Mouse (Mus musculus): ENCODE measurements around the gene Gbp6.
"Not testable (repeated sequence)": the region's sequence is repeated elsewhere in the genome, so short reads cannot be mapped to it uniquely, and the experiment has no call there.

The Gbp6 gene

DNA sequence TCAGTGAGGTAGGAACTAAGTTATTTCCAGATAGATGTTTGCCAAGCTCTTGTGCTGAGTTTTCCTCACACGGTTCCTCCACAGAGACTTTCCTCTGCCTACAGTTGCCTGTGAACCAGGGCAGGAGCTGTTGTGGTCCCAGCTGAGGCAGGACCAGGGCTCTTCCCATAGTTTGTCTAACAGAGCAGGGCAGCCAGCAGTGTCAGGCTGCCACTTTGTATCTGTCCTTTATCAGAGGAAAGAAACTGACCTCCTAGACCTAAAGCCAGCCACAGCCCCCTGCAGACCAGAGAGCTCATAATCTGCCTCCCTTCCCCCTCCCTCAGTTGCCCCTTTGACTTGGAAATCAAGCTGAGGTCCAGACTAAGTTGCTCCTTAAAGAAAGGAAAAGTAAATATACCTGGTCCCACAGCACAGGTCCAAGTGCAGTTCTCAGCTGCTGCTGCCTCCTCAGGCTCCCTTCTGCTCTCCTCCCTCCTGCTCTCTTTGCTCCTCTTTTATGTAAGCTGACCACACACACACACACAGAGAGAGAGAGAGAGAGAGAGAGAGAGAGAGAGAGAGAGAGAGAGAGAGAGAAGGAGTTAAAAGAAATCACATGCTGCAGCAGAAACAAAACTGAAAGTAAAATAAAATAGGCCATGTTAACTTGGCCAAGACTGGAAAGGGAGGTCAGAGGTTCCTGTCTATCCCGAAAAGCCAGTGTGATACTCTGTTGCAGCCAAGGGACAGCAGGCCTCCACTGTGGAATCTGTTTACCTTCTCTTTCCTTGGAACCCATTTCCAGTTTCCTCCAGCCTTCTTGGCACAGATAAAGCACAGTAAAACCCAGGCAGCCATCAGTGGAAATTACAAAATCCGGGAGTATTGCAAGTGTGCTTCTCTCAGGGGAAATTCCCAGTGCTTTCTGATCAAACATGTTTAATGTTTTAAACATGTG is at the start of gene Gbp6, which contains the start of gene Gm43302:
Gene Gbp6, minus strand, starts transcription at position 473 of the 940 bp plus-strand sequence.
Gene Gm43302, minus strand, starts transcription at position 470 of the 940 bp plus-strand sequence.
- DNase-seq: peak; percentile 85

DNA sequence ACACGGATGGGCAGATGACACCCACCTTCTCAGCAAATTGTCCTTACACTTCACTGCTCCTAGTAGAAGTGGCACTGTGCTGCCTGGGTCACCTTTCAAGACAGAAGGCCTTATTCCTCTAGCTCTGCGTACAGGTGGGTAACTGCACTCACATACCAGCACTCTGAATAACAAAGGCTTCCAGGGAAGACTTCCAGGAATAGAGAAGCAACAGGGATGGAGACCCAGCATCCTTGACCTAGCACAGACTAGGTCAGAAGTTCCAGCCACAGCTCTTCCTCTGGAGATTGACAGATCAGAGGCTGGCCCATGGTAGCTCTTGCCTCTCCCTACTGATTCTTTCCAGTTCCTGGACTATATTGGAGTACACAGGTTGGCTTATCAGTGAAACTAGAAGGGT is 47.8 kb upstream of the Gbp6 start:
- DNase-seq: no peak

DNA sequence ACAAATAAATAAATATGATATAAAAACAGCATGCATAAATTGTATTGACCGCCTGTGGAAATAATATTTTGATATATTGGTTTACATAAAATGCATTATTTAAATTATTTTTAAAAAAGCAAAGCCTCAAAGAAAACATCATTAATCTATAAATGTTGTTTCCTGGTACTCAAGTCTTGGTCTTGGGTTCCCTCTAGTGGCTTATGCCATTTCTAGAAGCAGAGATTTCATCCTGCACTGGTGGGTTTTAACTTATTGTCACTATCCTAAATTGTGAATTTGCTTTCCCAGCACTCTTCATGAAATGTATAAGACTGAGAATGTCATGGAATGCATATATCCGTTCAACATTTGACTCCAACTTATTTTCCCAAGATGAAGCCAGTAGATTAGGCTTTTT is 29.0 kb upstream of the Gbp6 start:
- no peak for DNase-seq

DNA sequence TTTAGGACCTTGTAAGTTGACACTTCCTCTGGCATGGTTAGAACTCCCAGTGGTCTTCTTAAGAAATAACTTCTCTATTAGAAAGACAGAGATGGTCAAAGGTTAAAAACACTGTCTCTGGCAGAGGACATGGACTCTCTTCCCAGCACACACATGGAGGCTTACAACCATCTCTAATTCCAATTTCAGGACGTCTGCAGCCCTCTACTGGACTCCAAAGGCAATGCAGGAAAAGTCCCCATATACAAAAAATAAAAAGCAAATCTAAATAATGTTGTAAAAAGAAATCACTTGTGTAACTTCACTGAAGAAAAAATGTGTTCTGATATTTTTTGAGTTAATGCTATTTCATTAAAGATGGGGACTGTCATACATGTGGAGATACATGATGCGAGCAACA is 17.4 kb upstream of the Gbp6 start:
- no peak for DNase-seq

DNA sequence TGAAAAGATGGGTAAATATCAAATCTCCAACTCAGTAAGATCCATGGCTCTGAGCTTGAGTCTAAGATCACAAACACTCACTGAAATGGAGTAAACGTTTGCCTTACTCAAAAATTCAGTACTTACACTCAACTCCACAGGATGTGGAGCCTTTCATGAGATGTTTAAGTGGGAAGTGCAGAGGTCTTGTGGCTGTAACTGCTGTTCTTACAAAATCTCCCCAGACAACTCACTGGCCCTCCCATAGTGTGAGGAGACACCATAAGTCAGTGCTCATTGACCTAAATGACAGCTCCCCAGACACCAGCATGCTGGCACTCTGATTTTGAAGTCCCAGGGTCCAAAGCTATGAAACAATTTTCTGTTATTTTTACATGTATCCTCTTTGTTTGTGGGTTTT is 15.7 kb upstream of the Gbp6 start:
- DNase-seq: not testable (repeated sequence)

DNA sequence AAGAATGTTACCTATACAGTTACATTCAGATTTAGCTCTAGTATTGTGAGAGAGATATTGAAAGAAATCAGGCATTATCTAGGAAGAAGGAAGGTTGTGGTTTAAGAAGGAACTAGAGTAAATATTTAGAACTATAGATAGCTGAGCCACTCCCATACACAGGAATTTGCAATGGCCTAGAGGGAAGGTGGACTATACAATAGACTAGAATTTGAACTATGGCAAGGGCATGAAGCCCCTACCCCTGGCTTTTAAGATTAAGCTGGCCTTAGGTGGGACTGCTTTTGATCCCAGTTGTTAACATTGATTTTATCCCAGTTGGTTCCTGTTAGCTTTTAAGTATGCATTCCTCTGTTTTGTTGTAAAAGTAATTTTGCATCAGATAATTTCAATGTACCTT is 13.4 kb upstream of the Gbp6 start:
- not testable (repeated sequence) for DNase-seq

DNA sequence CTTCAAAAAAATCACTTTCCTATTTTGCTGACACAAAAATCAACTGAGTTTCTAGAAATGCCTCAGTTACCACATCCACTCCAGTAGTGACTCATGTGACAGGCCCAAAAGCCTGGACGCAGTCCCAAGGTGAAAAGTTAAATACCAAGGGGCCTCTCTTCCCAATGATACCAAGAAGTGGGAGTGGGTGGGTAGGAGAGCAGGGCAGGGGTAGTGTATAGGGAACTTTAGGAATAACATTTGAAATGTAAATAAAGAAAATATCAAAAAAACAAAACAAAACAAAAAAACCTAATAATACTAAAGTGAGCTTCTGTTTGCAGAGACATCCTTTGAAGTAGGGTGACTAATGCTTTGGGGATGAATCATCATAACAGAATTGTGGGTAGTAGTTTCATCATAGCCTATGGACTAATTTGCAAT is 12.7 kb upstream of the Gbp6 start:
- DNase-seq: no peak

DNA sequence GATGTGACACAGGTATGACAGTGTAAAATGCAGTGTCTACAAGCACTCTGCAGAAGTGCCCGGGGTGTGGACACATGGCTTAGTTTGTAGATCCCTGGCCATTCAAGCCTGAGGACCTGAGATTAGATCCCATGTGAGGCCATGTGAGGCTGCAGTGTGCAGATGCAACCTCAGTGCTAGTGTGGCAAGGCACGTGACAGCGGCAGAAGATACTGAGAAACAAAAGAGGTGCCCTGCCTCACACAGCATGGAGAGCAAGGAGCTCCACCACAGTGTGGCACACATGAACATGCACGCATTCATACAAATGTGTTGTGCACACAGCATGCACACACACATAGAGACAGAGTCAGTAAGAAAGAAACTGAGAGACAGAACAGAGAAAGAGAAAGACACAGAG is 12.2 kb upstream of the Gbp6 start:
- DNase-seq: not testable (repeated sequence)

DNA sequence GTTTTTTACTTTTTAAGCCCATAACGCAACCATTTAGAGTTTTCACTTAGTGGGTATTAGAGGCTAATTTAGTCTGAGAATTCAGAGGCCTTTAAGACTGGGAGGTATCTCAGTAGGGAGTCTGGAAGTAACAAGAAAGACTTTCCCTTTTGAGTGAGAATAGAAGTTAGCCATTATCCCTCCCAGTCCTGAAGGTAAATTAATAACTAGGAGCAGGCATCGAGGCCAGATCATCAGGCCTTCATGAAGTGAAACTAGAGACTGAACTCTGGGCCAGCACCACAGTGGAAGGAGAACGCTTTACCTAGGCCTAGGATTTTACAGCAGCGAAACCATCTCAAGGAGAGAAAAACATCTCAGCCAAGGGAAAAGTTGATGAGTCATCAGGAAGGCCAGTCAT is 8.5 kb upstream of the Gbp6 start:
- DNase-seq: no peak

DNA sequence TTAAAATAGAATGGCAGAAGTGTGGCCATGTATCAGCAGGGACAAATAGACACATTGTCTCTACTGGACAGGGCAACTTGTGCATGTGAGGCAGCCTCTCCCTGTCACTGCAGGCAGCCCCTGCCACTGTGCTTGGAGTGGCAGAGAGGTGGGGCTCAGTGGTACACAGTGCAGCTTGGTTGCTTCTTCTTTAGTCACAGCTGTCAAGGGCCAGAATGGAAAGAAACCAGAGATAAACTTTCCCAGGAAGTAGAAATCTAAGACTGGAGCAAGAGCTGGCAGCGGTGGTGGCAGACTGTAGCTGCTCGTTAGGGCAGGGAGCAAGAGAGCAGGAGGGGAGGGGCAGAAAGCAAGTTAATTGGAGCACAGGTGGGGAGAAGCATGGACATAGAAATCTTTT is 8.0 kb upstream of the Gbp6 start:
- no peak for DNase-seq

DNA sequence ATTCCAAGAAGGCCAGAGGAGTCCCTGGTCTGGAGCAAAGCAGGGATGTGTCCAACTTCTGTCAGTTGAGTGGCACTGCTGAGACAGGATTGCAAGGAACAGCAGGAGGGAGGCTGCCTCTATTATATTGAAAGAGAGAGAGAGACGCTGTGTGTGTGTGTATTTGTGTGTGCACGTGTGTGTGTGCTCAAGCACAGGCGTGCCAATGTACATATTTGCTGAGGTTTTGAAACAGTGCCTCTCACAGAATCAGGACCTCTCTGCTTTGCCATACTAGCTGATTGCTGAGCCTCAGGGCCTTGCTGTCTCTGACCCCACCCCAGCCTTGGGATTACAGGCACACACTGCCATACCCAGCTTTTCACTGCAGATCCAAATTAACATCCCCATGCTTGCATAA is 2.2 kb upstream of the Gbp6 start:
- no peak for DNase-seq

DNA sequence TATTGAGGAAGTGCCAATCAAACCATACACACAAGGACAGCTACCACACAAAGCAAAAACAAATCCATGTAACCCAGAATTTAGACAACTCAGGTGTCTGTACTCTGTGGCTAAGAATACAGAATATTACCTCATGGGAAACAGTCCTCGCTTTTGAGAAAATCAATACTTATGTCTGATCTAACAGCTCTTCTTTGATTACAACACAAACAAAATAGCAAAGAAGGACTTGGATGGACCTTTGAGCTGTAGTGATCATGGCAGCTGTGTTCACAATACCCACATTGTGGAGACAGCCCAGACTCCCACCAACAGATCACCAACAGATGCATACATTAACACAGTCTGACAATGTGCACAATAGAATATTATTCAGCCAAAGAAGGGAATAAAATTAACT is 1.0 kb downstream of the Gbp6 start:
- no peak for DNase-seq

DNA sequence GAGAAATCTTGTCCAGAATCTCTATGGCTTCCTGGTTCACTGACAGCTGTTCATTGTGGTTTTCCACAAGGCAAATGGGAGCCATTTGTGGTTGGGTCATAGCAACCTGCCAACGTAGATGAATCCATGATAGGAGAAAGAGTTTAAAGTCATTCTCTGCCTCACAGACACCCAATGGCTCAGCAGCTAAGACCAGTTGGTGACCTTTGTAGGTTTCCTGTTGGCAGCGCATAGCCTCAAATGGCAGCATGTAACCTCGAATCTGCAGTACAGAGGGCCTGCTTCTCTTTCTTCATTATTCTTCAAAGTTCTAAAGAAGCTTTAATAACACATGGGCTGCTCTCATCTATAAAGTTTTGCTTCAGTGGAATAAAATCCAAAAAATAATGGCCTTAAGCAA is 2.6 kb downstream of the Gbp6 start:
- not testable (repeated sequence) for DNase-seq

DNA sequence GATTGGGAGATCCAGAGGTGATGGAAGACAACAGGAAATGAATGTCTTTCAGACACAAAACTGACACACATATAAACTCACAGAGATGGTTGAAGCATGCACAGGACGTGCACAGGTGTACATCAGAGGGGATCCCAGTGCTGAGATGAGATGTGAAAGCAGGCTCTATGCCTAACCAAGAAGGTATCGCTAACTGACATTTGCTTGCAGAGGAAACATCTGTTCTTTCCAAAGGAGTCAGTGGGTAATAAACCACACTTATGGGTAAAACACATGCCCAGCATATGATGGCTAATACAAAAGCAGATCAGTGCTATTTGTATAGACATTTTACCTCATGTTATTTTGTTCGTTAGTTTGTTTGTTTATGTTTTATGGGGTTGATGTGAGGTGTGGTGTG is 32.8 kb downstream of the Gbp6 start:
- not testable (repeated sequence) for DNase-seq

DNA sequence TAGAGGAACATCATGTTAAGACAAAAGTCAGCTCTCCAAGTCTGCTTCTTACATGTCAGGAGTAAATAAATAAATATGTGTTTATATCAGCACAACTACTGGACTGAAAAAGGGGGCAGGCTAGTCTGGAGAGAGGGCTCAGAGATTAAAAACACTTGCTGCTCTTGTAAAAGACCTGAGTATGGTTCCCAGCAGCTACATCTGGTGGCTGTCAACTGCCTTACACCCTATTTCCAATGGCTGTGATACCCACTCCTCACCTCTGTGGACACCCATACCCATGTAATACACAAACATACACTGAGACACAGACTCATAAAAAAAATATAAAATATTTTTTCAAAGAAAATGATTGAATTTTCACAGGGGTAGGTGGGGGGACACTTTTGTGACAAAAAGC is 41.0 kb downstream of the Gbp6 start:
- DNase-seq: no peak

DNA sequence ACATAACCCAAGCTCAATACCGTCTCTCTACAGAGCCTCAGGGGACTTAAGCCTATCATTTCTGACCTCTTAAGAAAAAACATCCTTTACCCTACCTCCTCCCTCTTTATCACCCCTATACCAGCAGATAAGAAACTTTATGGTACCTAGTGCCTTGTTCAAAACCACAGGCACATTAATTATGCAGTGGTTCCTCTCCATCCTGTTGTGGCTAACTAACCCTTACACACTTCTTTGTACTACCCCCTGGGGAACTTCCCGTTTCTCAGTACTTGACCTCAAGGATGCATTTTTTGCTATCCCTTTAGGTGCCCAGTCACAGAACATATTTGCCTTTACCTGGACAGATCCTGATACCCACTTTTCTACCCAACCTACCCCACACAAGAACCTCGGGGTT is 48.8 kb downstream of the Gbp6 start:
- not testable (repeated sequence) for DNase-seq

DNA sequence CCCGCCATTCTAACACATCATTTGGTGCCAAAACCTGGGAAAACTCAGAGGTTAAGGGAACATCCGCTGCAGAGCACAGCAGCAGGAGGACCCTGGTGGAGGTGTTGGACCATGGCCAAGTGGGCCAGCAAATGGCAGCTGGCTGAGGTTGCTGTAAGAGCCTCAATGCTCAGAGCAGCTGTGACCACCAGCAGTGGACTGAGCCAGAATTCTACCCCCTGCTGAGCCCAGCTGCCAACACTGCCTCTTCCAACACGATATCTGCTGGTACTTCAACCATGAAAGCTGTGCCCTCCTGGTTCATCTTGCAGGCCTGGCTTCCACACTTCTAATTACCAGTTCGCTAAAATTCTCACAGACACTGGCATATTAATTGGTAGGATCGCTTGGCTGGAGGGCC is 52.5 kb downstream of the Gbp6 start:
- DNase-seq: not testable (repeated sequence)

DNA sequence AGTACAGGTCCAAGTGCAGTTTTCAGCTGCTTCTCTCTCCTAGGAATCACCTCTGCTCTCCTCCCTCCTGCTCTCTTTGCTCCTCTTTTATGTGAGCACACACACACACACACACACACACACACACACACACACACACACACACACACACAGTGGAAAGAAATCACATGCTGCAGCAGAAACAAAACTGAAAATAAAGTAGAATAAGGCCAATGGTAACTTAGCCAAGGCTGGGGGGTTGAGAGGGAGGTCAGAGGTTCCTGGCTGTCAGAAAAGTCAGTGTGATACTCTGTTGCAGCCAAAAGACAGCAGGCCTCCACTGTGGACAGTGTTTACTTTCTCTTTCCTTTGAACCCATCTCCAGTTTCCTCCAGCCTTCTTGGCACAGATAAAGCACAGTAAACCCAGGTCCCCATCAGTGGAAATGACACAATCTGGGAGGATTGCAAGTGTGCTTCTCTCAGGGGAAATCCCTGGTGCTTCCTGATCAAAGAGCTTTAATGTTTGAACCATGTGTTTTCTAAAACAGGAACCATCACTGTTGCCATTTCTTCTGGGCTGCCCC is 53.9 kb downstream of the Gbp6 start, which contains the start of gene Gbp10:
Gene Gbp10, minus strand, starts transcription at position 51 of the 565 bp plus-strand sequence.
- DNase-seq: not testable (repeated sequence)

DNA sequence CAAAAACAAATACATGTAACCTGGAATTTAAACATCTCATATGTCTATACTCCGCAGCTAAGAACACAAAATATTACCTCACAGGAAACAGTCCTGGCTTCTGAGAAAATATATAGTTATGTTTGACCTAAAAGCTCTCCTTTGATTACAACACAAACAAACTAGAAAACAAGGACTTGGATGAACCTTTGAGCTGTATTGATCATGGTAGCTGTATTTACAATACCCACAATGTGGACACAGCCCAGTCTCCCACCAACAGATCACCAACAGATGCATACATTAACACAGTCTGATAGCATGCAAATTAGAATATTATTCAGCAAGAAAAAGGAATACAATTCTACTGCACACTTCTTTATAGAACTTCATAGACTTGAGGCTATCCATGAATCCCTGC is 55.1 kb downstream of the Gbp6 start:
- DNase-seq: not testable (repeated sequence)

DNA sequence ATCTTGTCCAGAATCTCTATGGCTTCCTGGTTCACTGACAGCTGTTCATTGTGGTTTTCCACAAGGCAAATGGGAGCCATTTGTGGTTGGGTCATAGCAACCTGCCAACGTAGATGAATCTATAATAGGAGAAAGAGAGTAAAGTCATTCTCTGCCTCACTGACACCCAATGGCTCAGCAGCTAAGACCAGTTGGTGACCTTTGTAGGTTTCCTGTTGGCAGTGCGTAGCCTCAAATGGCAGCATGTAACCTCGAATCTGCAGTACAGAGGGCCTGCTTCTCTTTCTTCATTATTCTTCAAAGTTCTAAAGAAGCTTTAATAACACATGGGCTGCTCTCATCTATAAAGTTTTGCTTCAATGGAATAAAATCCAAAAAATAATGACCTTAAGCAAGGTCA is 57.5 kb downstream of the Gbp6 start:
- not testable (repeated sequence) for DNase-seq

Data from cerebellum, adult 9-11 months (tissue).